ENCODE assay signal across 11 mouse cellular contexts in the genomic region with DNA sequence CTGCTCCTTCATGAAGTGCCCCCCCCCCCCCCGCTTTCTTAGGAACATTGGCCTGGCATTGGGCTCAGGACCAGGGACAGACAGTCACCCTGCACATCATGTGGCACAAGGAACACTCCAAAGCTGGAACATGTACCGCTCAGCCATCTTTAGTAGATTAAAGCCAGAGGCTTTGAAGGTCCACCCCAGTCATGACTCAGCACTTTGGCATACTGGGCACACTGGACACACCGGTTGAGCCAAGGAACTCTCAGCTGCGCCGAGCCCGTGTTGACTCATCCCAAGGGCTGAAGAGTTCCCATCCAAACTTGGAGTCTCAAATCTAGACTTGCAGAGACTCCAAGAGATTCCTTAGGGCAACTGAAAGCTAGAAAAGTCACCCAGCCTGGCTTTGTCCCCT.
DNase-seq lines count a peak whose midpoint lies in the region; ATAC-seq and TF ChIP-seq lines count a peak whose summit lies in the region.
"Had no signal": no experiment of that assay in that cellular context is flagged by ENCODE, and none has a peak within 500 bp of the region (broad histone marks: within the 10 kb centered on the region; RNA-seq: fewer than 3 reads in every experiment).

No protein-coding gene starts in this region.

- H3K9ac ChIP-seq in hindbrain, postnatal 0 days (replicated peaks; ENCODE audit: low read length): no peak overlapping the region
- H3K9ac ChIP-seq in hindbrain, embryonic 12.5 days: no peak overlapping the region
- H3K9ac ChIP-seq in stomach, embryonic 16.5 days (ENCODE audit: low read length): no peak overlapping the region
- H3K9ac ChIP-seq: limb, embryonic 12.5 days had no signal

- H3K36me3 ChIP-seq in hindbrain, postnatal 0 days (ENCODE audit: insufficient read depth, low read length): no peaks in the 10 kb centered on the region
- no peaks in the 10 kb centered on the region for H3K36me3 ChIP-seq in hindbrain, embryonic 12.5 days
- H3K36me3 ChIP-seq in stomach, embryonic 16.5 days (ENCODE audit: control insufficient read depth, insufficient read depth, low read length): no peaks in the 10 kb centered on the region
- H3K36me3 ChIP-seq: limb, embryonic 12.5 days had no signal

- peak; percentile 70 for ATAC-seq in hindbrain, postnatal 0 days
- no peak for ATAC-seq in hindbrain, embryonic 12.5 days (ENCODE audit: low FRiP score)
- no peak for ATAC-seq in stomach, embryonic 16.5 days (ENCODE audit: insufficient read depth, low FRiP score)
- ATAC-seq: CD4-positive, CD25-positive, alpha-beta regulatory T cell, adult 4 months had no signal

- no peak for DNase-seq in hindbrain, postnatal 0 days (ENCODE audit: low spot score)
- peak; percentile 68 for DNase-seq in adrenal gland, adult 8-10 months
- DNase-seq in heart, postnatal 10 days: peak; percentile 49 to 57
- DNase-seq in retina, postnatal 1 day: no peak
- DNase-seq in left cerebral cortex, adult 9 months (ENCODE audit: low spot score in 2 of 2): no peak
- DNase-seq in embryo, embryonic 10.5 days (ENCODE audit: low spot score): no peak
- DNase-seq: cerebellum, postnatal 25 days had no signal

- no peaks in the 10 kb centered on the region for H3K9me3 ChIP-seq in hindbrain, postnatal 0 days (ENCODE audit: low read length)
- no peaks in the 10 kb centered on the region; the same call in 1 of the 2 replicates for H3K9me3 ChIP-seq in hindbrain, embryonic 12.5 days (replicated peaks)
- no peaks in the 10 kb centered on the region for H3K9me3 ChIP-seq in stomach, embryonic 16.5 days (replicated peaks; ENCODE audit: control insufficient read depth, low read length)

- H3K4me1 ChIP-seq in hindbrain, postnatal 0 days (ENCODE audit: insufficient read depth, low read length): no peaks in the 10 kb centered on the region
- H3K4me1 ChIP-seq in hindbrain, embryonic 12.5 days: 0 out of 2 replicates have a peak, but pooled peaks cover under 1% of the 10 kb centered on the region
- H3K4me1 ChIP-seq in stomach, embryonic 16.5 days (ENCODE audit: control insufficient read depth, insufficient read depth, low read length): no peaks in the 10 kb centered on the region

- H3K4me2 ChIP-seq in hindbrain, postnatal 0 days (ENCODE audit: low read depth, low read length): no peak overlapping the region
- H3K4me2 ChIP-seq in hindbrain, embryonic 12.5 days (replicated peaks): no peak overlapping the region
- no peak overlapping the region for H3K4me2 ChIP-seq in stomach, embryonic 16.5 days (ENCODE audit: low read depth, low read length)
- H3K4me2 ChIP-seq: limb, embryonic 12.5 days had no signal

- TF ChIP-seq CTCF in hindbrain, postnatal 0 days (IDR thresholded peaks at IDR 0.05; ENCODE audit: low read depth): no peak

- no peak overlapping the region for H3K27ac ChIP-seq in hindbrain, postnatal 0 days
- H3K27ac ChIP-seq in hindbrain, embryonic 12.5 days: no peak overlapping the region
- peak overlapping the region; percentile 25 for H3K27ac ChIP-seq in stomach, embryonic 16.5 days (ENCODE audit: low read length)
- H3K27ac ChIP-seq: limb, embryonic 12.5 days had no signal

- intact Hi-C loops in heart, postnatal 10 days (cut with DNase I): no loop called here

- no peaks in the 10 kb centered on the region for H3K27me3 ChIP-seq in hindbrain, postnatal 0 days (ENCODE audit: insufficient read depth, low read length)
- no peaks in the 10 kb centered on the region for H3K27me3 ChIP-seq in hindbrain, embryonic 12.5 days
- no peaks in the 10 kb centered on the region for H3K27me3 ChIP-seq in stomach, embryonic 16.5 days (ENCODE audit: control insufficient read depth, insufficient read depth, low read length)
- H3K27me3 ChIP-seq: limb, embryonic 12.5 days had no signal

- H3K4me3 ChIP-seq in hindbrain, postnatal 0 days (ENCODE audit: low read length): no peak overlapping the region
- H3K4me3 ChIP-seq in hindbrain, embryonic 12.5 days: no peak overlapping the region
- H3K4me3 ChIP-seq in stomach, embryonic 16.5 days (replicated peaks; ENCODE audit: low read length): no peak overlapping the region
- H3K4me3 ChIP-seq: limb, embryonic 12.5 days had no signal

- WGBS in hindbrain, postnatal 0 days: 71% methylated on average over 6 of the region's 6 CpGs
- 94% methylated on average over 6 of the region's 6 CpGs for WGBS in hindbrain, embryonic 12.5 days
- WGBS in stomach, embryonic 16.5 days: 80% methylated on average over 6 of the region's 6 CpGs

Comparison
In these comparisons a context has a peak if more than half of its experiments do, and no peak if none do; other contexts are left out.
1. DNase-seq: peak in adrenal gland, adult 8-10 months (single experiment) and heart, postnatal 10 days (2 of 2); none in hindbrain, postnatal 0 days (single experiment), retina, postnatal 1 day (single experiment), left cerebral cortex, adult 9 months (0 of 2) and embryo, embryonic 10.5 days (single experiment).